Mouse (Mus musculus) limb, embryonic 14.5 days (tissue): ENCODE results near the gene Afdn. TPM values are rescaled to one million over a fixed set of nuclear protein-coding genes. Genes with fewer than 3 reads are reported as not detected.

Source experiments
- ATAC-seq: fragments of 200-750 bp; cut with Nextera tagmentation; 2 replicates; pipeline ENCODE4 v1.8.0; 2017; ENCODE audit warnings: low read depth, moderate number of reproducible peaks, moderate TSS enrichment; ENCODE audit not compliant: low FRiP score
- DNase-seq: peaks from one replicate; pipeline ENCODE4 v3.0.0-alpha.2; 2015; ENCODE audit warnings: low spot score
- H3K27ac ChIP-seq: fragments of 300-500 bp; sonication (generic); replicated peaks from 2 replicates; pipeline ENCODE4 v1.5.1; 2014; ENCODE audit warnings: low read depth, mild to moderate bottlenecking, low read length, moderate library complexity, mixed read lengths
- H3K27me3 ChIP-seq: fragments of 300-500 bp; sonication (generic); 2 replicates; pipeline ENCODE4 v1.6.1; 2014; ENCODE audit warnings: low read length, mixed read lengths; ENCODE audit not compliant: control insufficient read depth, insufficient read depth
- H3K36me3 ChIP-seq: fragments of 300-500 bp; sonication (generic); 2 replicates; pipeline ENCODE4 v1.6.1; 2014; ENCODE audit warnings: mild to moderate bottlenecking, low read length, moderate library complexity, mixed read lengths; ENCODE audit not compliant: control insufficient read depth, insufficient read depth
- H3K4me1 ChIP-seq: fragments of 300-500 bp; sonication (generic); 2 replicates; pipeline ENCODE4 v1.6.1; 2014; ENCODE audit warnings: antibody characterized with exemption, low read length, mixed read lengths; ENCODE audit not compliant: control insufficient read depth, insufficient read depth
- H3K4me2 ChIP-seq: fragments of 300-500 bp; sonication (generic); replicated peaks from 2 replicates; pipeline ENCODE4 v1.6.1; 2014; ENCODE audit warnings: low read depth, mild to moderate bottlenecking, low read length, moderate library complexity; ENCODE audit not compliant: severe bottlenecking
- H3K4me3 ChIP-seq: fragments of 300-500 bp; sonication (generic); replicated peaks from 2 replicates; pipeline ENCODE4 v1.5.1; 2014; ENCODE audit warnings: low read length
- H3K9ac ChIP-seq: fragments of 300-500 bp; sonication (generic); 2 replicates; pipeline ENCODE4 v1.6.1; 2014; ENCODE audit warnings: mild to moderate bottlenecking, low read depth, low read length, moderate library complexity; ENCODE audit not compliant: severe bottlenecking
- H3K9me3 ChIP-seq: fragments of 300-500 bp; sonication (generic); 2 replicates; pipeline ENCODE4 v1.6.1; 2016; ENCODE audit warnings: low read length; ENCODE audit not compliant: control insufficient read depth
- POLR2A ChIP-seq: fragments of 200-500 bp; IDR thresholded peaks from 2 replicates; pipeline ENCODE4 v1.8.0; 2012; ENCODE audit warnings: inconsistent platforms, mild to moderate bottlenecking, moderate library complexity, borderline replicate concordance; ENCODE audit not compliant: insufficient read depth, insufficient read length; ENCODE audit errors: extremely low read depth
- WGBS: fragments of 180-500 bp; shearing (Covaris S2); extraction: QIAGEN DNeasy Blood & Tissue Kit; methylation state at CpG from one replicate; pipeline ENCODE4 v1.1.7; 2014; 5-methylcytosine and 5-hydroxymethylcytosine counted together
- polyA plus RNA-seq, 2 experiments: library from polyadenylated mRNA; depleted of rRNA in 1 of 2; stranded (reverse) in 1 of 2; unstranded in 1 of 2; fragments of >200 nt; fragmentation: Nextera tagmentation in 1 of 2; extraction: Ambion mirVana in 1 of 2; gene quantifications; 2 replicates each; pipeline versions ENCODE4 v1.2.1 to v1.2.3; 2012 to 2014

Gene Afdn
- polyA plus RNA-seq (2012; rRNA removed) (48.1 and 58.9 TPM in 2 replicates), polyA plus RNA-seq (2014; fragmentation: Nextera tagmentation; extraction: Ambion mirVana) (76.7 and 80.4 TPM in 2 replicates)

- 1% methylated on average over 41 of the region's 108 CpGs for WGBS
- peak; percentile 76 for DNase-seq
- peak; percentile 89 for ATAC-seq
- no peaks in the 10 kb centered on the region for H3K36me3 ChIP-seq
- no peaks in the 10 kb centered on the region; the same call in 1 of the 2 replicates for H3K4me1 ChIP-seq
- no peaks in the 10 kb centered on the region for H3K27me3 ChIP-seq
- peak within 1 kb of the TSS; percentile 90 for H3K9ac ChIP-seq
- TF ChIP-seq POLR2A: no peak; the same call in 1 of the 2 replicates
- peak within 1 kb of the TSS; percentile 65 for H3K27ac ChIP-seq
- no peaks in the 10 kb centered on the region for H3K9me3 ChIP-seq
- H3K4me3 ChIP-seq: peak within 1 kb of the TSS; percentile 85
- peak within 1 kb of the TSS; percentile 100 for H3K4me2 ChIP-seq
Observed at GRCm38 (mm10) chr17:13759853-13760627, at the start of gene Afdn. Afdn (plus strand) TSS chr17:13760539.

GRCm38 (mm10) chr17:13711173-13711572 lies 49.2 kb upstream of the Afdn start:
- Histone ChIP-seq H3K4me3 (no peak overlapping the region), H3K4me1 (no peaks in the 10 kb centered on the region), H3K27me3 (no peaks in the 10 kb centered on the region), H3K4me2 (no peak overlapping the region), H3K27ac (no peak overlapping the region), H3K36me3 (no peaks in the 10 kb centered on the region), H3K9ac (no peak overlapping the region), H3K9me3 (no peaks in the 10 kb centered on the region)
- DNase-seq: no peak
- WGBS: 75% methylated on average over 5 of the region's 5 CpGs
- no peak for ATAC-seq
- TF ChIP-seq POLR2A: no peak

- Histone ChIP-seq H3K27ac (no peak overlapping the region), H3K36me3 (no peaks in the 10 kb centered on the region), H3K27me3 (no peaks in the 10 kb centered on the region), H3K4me3 (no peak overlapping the region), H3K9me3 (no peaks in the 10 kb centered on the region), H3K4me1 (no peaks in the 10 kb centered on the region), H3K9ac (no peak overlapping the region), H3K4me2 (no peak overlapping the region)
- 53% methylated on average over 6 of the region's 6 CpGs for WGBS
- DNase-seq: no peak
- ATAC-seq: no peak
- no peak for TF ChIP-seq POLR2A
Observed at GRCm38 (mm10) chr17:13712116-13712515, 48.2 kb upstream of the Afdn start.

GRCm38 (mm10) chr17:13712518-13712917 lies 47.8 kb upstream of the Afdn start:
- H3K27me3 ChIP-seq: no peaks in the 10 kb centered on the region
- no peak overlapping the region for H3K4me2 ChIP-seq
- no peak overlapping the region for H3K4me3 ChIP-seq
- TF ChIP-seq POLR2A: no peak
- 93% methylated on average over 3 of the region's 3 CpGs for WGBS
- no peaks in the 10 kb centered on the region for H3K9me3 ChIP-seq
- ATAC-seq (no peak), DNase-seq (no peak)
- no peaks in the 10 kb centered on the region for H3K4me1 ChIP-seq
- no peak overlapping the region for H3K27ac ChIP-seq
- H3K9ac ChIP-seq: no peak overlapping the region
- no peaks in the 10 kb centered on the region for H3K36me3 ChIP-seq

GRCm38 (mm10) chr17:13714128-13714527 lies 46.2 kb upstream of the Afdn start:
- H3K36me3 ChIP-seq: no peaks in the 10 kb centered on the region
- no peak overlapping the region for H3K4me2 ChIP-seq
- no peak overlapping the region for H3K27ac ChIP-seq
- H3K4me1 ChIP-seq: no peaks in the 10 kb centered on the region
- no peaks in the 10 kb centered on the region for H3K9me3 ChIP-seq
- ATAC-seq: no peak
- H3K9ac ChIP-seq: no peak overlapping the region
- DNase-seq: no peak
- 71% methylated on average over 4 of the region's 4 CpGs for WGBS
- no peaks in the 10 kb centered on the region for H3K27me3 ChIP-seq
- H3K4me3 ChIP-seq: no peak overlapping the region
- no peak for TF ChIP-seq POLR2A
